Mouse (Mus musculus) hindbrain, embryonic 11.5 days (tissue): ENCODE measurements around the gene Ap5s1. TPM values are rescaled to one million over a fixed set of nuclear protein-coding genes. Genes with fewer than 3 reads are reported as not detected.
A peak's percentile ranks its signal among the peaks of the same experiment; 100 is the strongest.

Source experiments
- ATAC-seq: fragments of 200-750 bp; cut with Nextera tagmentation; 2 replicates; pipeline ENCODE4 v1.8.0; 2017; ENCODE audit warnings: mild to moderate bottlenecking, moderate TSS enrichment, moderate library complexity; ENCODE audit not compliant: low FRiP score
- DNase-seq: peaks from one replicate; pipeline ENCODE4 v3.0.0-alpha.2; 2015; ENCODE audit warnings: low spot score
- H3K27ac ChIP-seq: fragments of 300-500 bp; sonication (generic); 2 replicates; pipeline ENCODE4 v1.5.1; 2014; ENCODE audit warnings: mild to moderate bottlenecking, low read depth, low read length
- H3K27me3 ChIP-seq: fragments of 300-500 bp; sonication (generic); 2 replicates; pipeline ENCODE4 v1.6.1; 2014; ENCODE audit warnings: mild to moderate bottlenecking, low read length, moderate library complexity, mixed read lengths; ENCODE audit not compliant: control insufficient read depth, insufficient read depth
- H3K36me3 ChIP-seq: fragments of 300-500 bp; sonication (generic); 2 replicates; pipeline ENCODE4 v1.6.1; 2014; ENCODE audit warnings: mild to moderate bottlenecking, low read length, moderate library complexity, mixed read lengths; ENCODE audit not compliant: control insufficient read depth, insufficient read depth
- H3K4me1 ChIP-seq: fragments of 300-500 bp; sonication (generic); replicated peaks from 2 replicates; pipeline ENCODE4 v1.6.1; 2014; ENCODE audit warnings: low read length, mixed read lengths; ENCODE audit not compliant: control insufficient read depth, insufficient read depth
- H3K4me2 ChIP-seq: fragments of 300-500 bp; sonication (generic); replicated peaks from 2 replicates; pipeline ENCODE4 v1.6.1; 2014; ENCODE audit warnings: mild to moderate bottlenecking, low read depth, low read length
- H3K4me3 ChIP-seq: fragments of 300-500 bp; sonication (generic); 2 replicates; pipeline ENCODE4 v1.5.1; 2014; ENCODE audit warnings: low read depth, low read length
- H3K9ac ChIP-seq: fragments of 300-500 bp; sonication (generic); 2 replicates; pipeline ENCODE4 v1.6.1; 2014; ENCODE audit warnings: low read depth, low read length
- H3K9me3 ChIP-seq: fragments of 300-500 bp; sonication (generic); 2 replicates; pipeline ENCODE4 v1.6.1; 2016; ENCODE audit warnings: low read length; ENCODE audit not compliant: control insufficient read depth
- WGBS: fragments of 180-500 bp; shearing (Covaris S2); extraction: QIAGEN DNeasy Blood & Tissue Kit; methylation state at CpG from one replicate; pipeline ENCODE4 v1.1.7; 2014; 5-methylcytosine and 5-hydroxymethylcytosine counted together
- polyA plus RNA-seq: library from polyadenylated mRNA; unstranded; fragments of >200 nt; fragmentation: Nextera tagmentation; extraction: Ambion mirVana; gene quantifications from 2 replicates; pipeline ENCODE4 v1.2.1, GENCODE M21; 2014

The Ap5s1 gene
- polyA plus RNA-seq, 1 experiment from 2014 or later = 23.9 TPM

DNA sequence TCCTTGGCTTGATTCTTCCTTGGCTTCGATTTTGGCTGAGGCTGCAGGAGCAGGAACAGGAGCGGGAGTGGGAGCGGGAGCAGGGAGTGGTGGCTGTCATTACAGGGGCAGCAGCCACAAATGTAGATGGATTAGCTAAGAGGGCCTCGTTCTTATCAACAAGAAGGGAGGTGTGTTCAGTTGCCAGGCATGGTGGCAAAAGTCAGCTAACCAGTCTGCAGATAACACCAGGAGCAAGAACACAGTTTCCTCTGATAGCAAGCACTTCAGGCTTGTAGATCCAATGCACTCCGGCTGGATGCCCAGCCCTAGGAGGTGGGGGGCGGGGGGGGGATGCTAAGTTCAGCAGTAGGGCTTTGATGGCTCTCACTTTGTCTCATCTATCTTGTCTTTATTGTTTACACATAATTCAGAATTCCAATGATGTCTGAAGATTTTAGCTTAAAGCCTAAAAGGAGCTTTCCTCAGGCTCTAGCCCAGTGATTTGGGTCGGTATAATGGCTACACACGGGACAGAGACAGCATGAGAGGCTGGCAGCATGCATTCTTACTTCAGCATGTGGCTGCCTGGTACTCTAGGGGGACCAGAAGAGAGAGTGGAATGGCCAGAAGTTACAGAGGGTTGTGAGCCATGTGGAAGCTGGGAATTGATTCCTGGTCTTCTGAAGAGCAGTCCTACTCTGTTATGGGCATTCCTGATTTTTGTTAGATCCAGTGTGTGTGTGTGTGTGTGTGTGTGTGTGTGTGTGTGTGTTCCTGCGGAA is 53.8 kb downstream of the Ap5s1 start:
- no peaks in the 10 kb centered on the region for H3K9me3 ChIP-seq
- peaks cover 3% of the 10 kb centered on the region; the same call in 1 of the 2 replicates for H3K4me1 ChIP-seq
- 66% methylated on average over 9 of the region's 9 CpGs for WGBS
- H3K36me3 ChIP-seq = no peaks in the 10 kb centered on the region
- no peak overlapping the region; the same call in 1 of the 2 replicates for H3K4me2 ChIP-seq
- H3K4me3 ChIP-seq = no peak overlapping the region
- no peak for ATAC-seq
- 0 out of 2 replicates have a peak overlapping the region, but pooled peaks have one; percentile 15 for H3K9ac ChIP-seq
- H3K27ac ChIP-seq = no peak overlapping the region
- no peak for DNase-seq
- no peaks in the 10 kb centered on the region for H3K27me3 ChIP-seq

DNA sequence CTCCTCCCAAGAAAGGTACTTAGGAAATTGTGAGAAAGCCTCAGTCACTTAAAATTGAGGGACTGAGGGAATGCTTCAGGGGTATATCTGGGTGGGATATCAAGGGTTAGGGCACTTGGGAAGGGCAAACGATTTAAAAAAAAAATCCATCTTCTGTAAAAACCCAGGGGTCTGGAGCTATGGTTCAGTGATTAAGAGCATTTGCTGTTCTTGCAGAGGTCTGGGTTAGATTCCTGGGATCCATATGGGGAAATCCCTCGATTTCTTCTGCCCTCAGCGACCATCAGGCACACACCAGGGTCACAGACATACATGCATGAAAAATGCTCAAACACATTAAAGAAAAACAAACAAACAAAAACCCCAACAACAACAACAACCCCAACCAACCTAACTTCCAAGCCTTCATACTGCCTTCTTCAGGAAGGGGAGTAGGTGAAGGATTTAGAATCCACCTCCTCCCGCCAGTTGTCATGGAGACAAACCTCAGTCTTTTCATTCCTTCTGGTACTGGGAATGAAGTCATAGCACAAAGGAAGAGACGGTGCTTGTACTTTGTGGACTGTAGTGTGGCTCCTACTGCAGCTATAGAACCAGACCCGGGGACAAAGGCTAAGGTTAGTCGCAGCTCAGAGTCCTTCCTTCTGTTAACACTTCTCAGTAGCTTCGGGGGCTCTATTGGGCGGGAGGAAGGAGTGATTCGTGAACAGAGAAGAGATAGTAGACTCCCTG is 54.8 kb downstream of the Ap5s1 start:
- peak overlapping the region; percentile 99 for H3K27ac ChIP-seq
- H3K9ac ChIP-seq = peak overlapping the region; percentile 80
- H3K36me3 ChIP-seq = no peaks in the 10 kb centered on the region
- peak overlapping the region; percentile 94 for H3K4me3 ChIP-seq
- DNase-seq (no peak), ATAC-seq (peak; percentile 86)
- 4% methylated on average over 10 of the region's 10 CpGs for WGBS
- peak overlapping the region; percentile 72 for H3K4me2 ChIP-seq
- H3K9me3 ChIP-seq = no peaks in the 10 kb centered on the region
- no peaks in the 10 kb centered on the region for H3K27me3 ChIP-seq
- peaks cover 3% of the 10 kb centered on the region; the same call in 1 of the 2 replicates for H3K4me1 ChIP-seq

- Histone ChIP-seq H3K4me2 (peak within 1 kb of the TSS; percentile 72), H3K27me3 (no peaks in the 10 kb centered on the region), H3K9ac (peak within 1 kb of the TSS; percentile 96), H3K4me3 (peak within 1 kb of the TSS; percentile 94), H3K9me3 (no peaks in the 10 kb centered on the region), H3K4me1 (peaks cover 3% of the 10 kb centered on the region; the same call in 1 of the 2 replicates), H3K36me3 (no peaks in the 10 kb centered on the region), H3K27ac (peak within 1 kb of the TSS; percentile 99)
- WGBS = under 1% methylated on average over 49 of the region's 49 CpGs
- DNase-seq = peak; percentile 97
- peak; percentile 100 for ATAC-seq
These were observed 55.4 kb downstream of the Ap5s1 start, which contains the start of gene Pank2 for GRCm38 (mm10) chr2:131262213-131262672. Gene Pank2, plus strand, starts transcription at chr2:131262495.

Other genes with a start within 250 kb of the Ap5s1 start
- 5.6 and 6.1 TPM in 2 replicates for gene Gfra4, start 164.0 kb upstream of the Ap5s1 start, polyA plus RNA-seq
- 0.54 and 0.66 TPM in 2 replicates for gene Adam33, start 143.3 kb upstream of the Ap5s1 start, polyA plus RNA-seq
- 0.10 and 0.15 TPM in 2 replicates for gene Siglec1, start 120.3 kb upstream of the Ap5s1 start, polyA plus RNA-seq
- 4.0 and 4.6 TPM in 2 replicates for gene Hspa12b, start 79.8 kb upstream of the Ap5s1 start, polyA plus RNA-seq
- not detected in 2 replicates for gene Gm11037, start 73.6 kb upstream of the Ap5s1 start, polyA plus RNA-seq
- 122 and 123 TPM in 2 replicates for gene 1700037H04Rik, start 47.0 kb upstream of the Ap5s1 start, polyA plus RNA-seq
- gene Cenpb, start 27.0 kb upstream of the Ap5s1 start, polyA plus RNA-seq = 8.8 and 9.0 TPM in 2 replicates
- gene Cdc25b, start 20.1 kb upstream of the Ap5s1 start, polyA plus RNA-seq = 102 and 106 TPM in 2 replicates
- 7.7 and 9.4 TPM in 2 replicates for gene Spef1, start 19.8 kb upstream of the Ap5s1 start, polyA plus RNA-seq
- 8.7 and 10.7 TPM in 2 replicates for gene Mavs, start 27.0 kb downstream of the Ap5s1 start, polyA plus RNA-seq
- gene Pank2, start 55.4 kb downstream of the Ap5s1 start, polyA plus RNA-seq = 49.6 and 58.0 TPM in 2 replicates
- gene Rnf24, start 145.8 kb downstream of the Ap5s1 start, polyA plus RNA-seq = 12.0 and 13.6 TPM in 2 replicates